Mouse (Mus musculus): ENCODE results near the gene Inhbc. TPM values are rescaled to one million over a fixed set of nuclear protein-coding genes. Genes with fewer than 3 reads are reported as not detected.

The Inhbc gene
- total RNA-seq, 2 experiments from 2014 or later = not detected

GRCm38 (mm10) chr10:127350594-127351284 lies 19.5 kb downstream of the Inhbc start:
- peak overlapping the region; percentile 86 for H3K27ac ChIP-seq
- peak; percentile 71 to 80 for DNase-seq (ENCODE audit: extremely low spot score in 1 of 2, low spot score in 2 of 2)
- TF ChIP-seq CTCF (IDR thresholded peaks at IDR 0.05) = peak; percentile 85
- intact Hi-C loops (cut with DNase I) = loop anchor here (1.0 to 5.0 kb wide), 3 partner anchors 30 to 132 kb away; partner anchors contain the start of gene R3hdm2
- peak overlapping the region; percentile 14 for H3K4me3 ChIP-seq

GRCm38 (mm10) chr10:127349810-127350209 lies 20.4 kb downstream of the Inhbc start:
- TF ChIP-seq CTCF (IDR thresholded peaks at IDR 0.05) = no peak
- intact Hi-C loops (cut with DNase I) = loop anchor here (1.0 to 5.0 kb wide), 3 partner anchors 30 to 132 kb away; partner anchors contain the start of gene R3hdm2
- H3K4me3 ChIP-seq = no peak overlapping the region
- peak overlapping the region; percentile 86 for H3K27ac ChIP-seq
- no peak for DNase-seq (ENCODE audit: extremely low spot score in 1 of 2, low spot score in 2 of 2)

- peak; percentile 36 for TF ChIP-seq CTCF (IDR thresholded peaks at IDR 0.05)
- DNase-seq (ENCODE audit: extremely low spot score in 1 of 2, low spot score in 2 of 2) = no peak
- Histone ChIP-seq H3K4me3 (no peak overlapping the region), H3K27ac (no peak overlapping the region; the same call in 1 of the 2 replicates)
- intact Hi-C loops (cut with DNase I) = no loop called here
Measured at GRCm38 (mm10) chr10:127348957-127349356, 21.3 kb downstream of the Inhbc start.

DNA sequence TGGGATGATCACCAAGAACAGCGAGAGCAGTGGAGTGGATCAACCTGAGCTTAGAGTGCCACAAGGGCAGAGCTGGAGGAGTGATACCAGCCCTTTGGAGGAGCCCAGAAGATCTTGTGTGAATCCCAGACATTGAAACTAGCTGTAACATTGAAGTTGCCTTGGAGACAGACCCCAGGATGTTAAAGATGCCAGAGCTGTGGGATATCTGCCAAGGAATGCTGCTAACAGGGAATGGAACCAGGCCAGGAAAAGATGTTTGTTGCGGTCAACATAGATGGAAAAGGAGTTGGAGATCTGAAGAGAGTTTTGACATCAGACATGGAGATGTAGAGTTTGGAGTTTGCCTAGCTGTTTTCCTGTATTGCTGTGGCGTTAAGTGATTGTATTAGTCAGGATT lies 24.1 kb downstream of the Inhbc start:
- intact Hi-C loops (cut with DNase I) = loop anchor here (1.0 kb wide), 1 partner anchor 53 kb away; no protein-coding TSS in a partner anchor
- H3K4me3 ChIP-seq = no peak overlapping the region
- no peak overlapping the region for H3K27ac ChIP-seq
- TF ChIP-seq CTCF (IDR thresholded peaks at IDR 0.05) = no peak
- DNase-seq (ENCODE audit: extremely low spot score in 1 of 2, low spot score in 2 of 2) = no peak

- no peak for DNase-seq (ENCODE audit: extremely low spot score in 1 of 2, low spot score in 2 of 2)
- no peak overlapping the region for H3K27ac ChIP-seq
- no peak overlapping the region for H3K4me3 ChIP-seq
- intact Hi-C loops (cut with DNase I) = no loop called here
- no peak for TF ChIP-seq CTCF (IDR thresholded peaks at IDR 0.05)
Measured at GRCm38 (mm10) chr10:127343029-127343428, 27.2 kb downstream of the Inhbc start.

- intact Hi-C loops (cut with DNase I) = no loop called here
- H3K27ac ChIP-seq = no peak within 1 kb of the TSS
- H3K4me3 ChIP-seq = peak within 1 kb of the TSS; percentile 32
- DNase-seq (ENCODE audit: extremely low spot score in 1 of 2, low spot score in 2 of 2) = peak; percentile 67 to 83
- TF ChIP-seq CTCF (IDR thresholded peaks at IDR 0.05) = peak; percentile 88
Measured at GRCm38 (mm10) chr10:127341891-127342639, 28.2 kb downstream of the Inhbc start, which contains the start of gene Gli1. Gli1 (minus strand) TSS chr10:127341974.

DNA sequence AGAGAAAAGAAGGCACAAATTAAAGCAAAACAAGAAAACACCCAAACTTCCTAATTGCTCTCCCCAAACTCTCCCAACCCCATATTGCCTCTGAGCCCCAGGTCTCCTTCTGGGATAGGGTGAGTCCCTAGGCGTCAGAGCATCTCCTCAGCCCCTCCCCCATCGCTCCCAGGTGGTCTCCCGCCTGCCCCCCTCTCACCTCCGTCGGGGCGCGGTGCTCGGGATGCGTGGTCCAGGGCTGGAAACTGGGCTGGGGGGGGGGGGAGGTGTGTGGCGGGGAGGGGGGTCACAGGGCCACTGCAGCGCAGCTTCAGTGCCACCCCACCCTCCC lies 28.9 kb downstream of the Inhbc start:
- Histone ChIP-seq H3K4me3 (peak overlapping the region; percentile 32), H3K27ac (no peak overlapping the region)
- intact Hi-C loops (cut with DNase I) = no loop called here
- no peak for TF ChIP-seq CTCF (IDR thresholded peaks at IDR 0.05)
- no peak for DNase-seq (ENCODE audit: extremely low spot score in 1 of 2, low spot score in 2 of 2)

- Histone ChIP-seq H3K27ac (no peak overlapping the region), H3K4me3 (no peak overlapping the region)
- intact Hi-C loops (cut with DNase I) = no loop called here
- TF ChIP-seq CTCF (IDR thresholded peaks at IDR 0.05) = no peak
- no peak for DNase-seq (ENCODE audit: extremely low spot score in 1 of 2, low spot score in 2 of 2)
Measured at GRCm38 (mm10) chr10:127340577-127341359, 29.5 kb downstream of the Inhbc start.

- peak in 1 of 2 experiments; percentile 21 for DNase-seq (ENCODE audit: extremely low spot score in 1 of 2, low spot score in 2 of 2)
- no peak for TF ChIP-seq CTCF (IDR thresholded peaks at IDR 0.05)
- Histone ChIP-seq H3K4me3 (peak overlapping the region; percentile 45), H3K27ac (peak overlapping the region; percentile 19; the same call in 1 of the 2 replicates)
- intact Hi-C loops (cut with DNase I) = loop anchor here (2.0 kb wide), 1 partner anchor 197 kb away; no protein-coding TSS in a partner anchor
Measured at GRCm38 (mm10) chr10:127339683-127340576, 30.3 kb downstream of the Inhbc start.

DNA sequence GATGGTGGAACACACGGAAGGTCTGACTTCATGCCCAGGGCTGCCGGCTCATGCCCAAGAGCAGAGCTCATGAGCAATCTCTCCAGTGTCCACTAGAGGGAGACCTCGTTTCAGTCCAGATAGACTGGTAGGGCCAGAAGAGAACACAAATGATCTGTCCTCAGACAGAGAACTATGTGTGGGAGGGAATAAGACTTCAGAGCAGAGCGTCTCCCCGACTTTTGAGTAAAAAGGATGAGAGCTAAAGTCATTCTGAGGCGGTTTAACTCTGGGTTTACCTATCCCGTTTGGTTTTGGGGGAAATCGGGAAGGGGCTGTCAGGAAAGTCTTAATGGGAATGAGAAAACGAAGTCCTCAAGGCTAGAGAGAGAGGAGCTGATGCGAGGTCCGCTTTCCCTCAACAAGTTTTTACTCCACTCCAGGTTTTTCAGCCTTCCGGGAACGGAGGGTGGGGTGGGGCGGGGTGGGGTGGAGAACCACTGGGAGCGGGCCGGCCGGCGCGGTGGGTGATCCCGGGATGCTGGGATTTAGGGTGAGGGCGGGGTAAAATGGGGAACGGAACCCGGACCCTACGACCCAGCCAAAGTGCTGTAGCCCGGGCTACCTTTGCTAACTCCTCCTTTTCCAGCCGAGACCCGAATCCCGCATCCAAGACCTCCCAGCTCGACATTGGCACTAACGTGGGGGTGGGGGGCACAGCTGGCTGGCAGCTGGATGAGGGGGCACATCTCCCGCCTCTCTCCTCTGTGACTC lies 31.1 kb downstream of the Inhbc start:
- TF ChIP-seq CTCF (IDR thresholded peaks at IDR 0.05) = peak; percentile 99
- peak overlapping the region; percentile 19; the same call in 1 of the 2 replicates for H3K27ac ChIP-seq
- intact Hi-C loops (cut with DNase I) = loop anchor here (2.0 kb wide), 1 partner anchor 198 kb away; no protein-coding TSS in a partner anchor
- DNase-seq (ENCODE audit: extremely low spot score in 1 of 2, low spot score in 2 of 2) = peak; percentile 83 to 86
- peak overlapping the region; percentile 45 for H3K4me3 ChIP-seq

All from left cerebral cortex, adult 2 months (tissue).